Mouse (Mus musculus) forebrain, embryonic 16.5 days (tissue): Measurements from ENCODE around the gene Mitf. TPM values are rescaled to one million over a fixed set of nuclear protein-coding genes. Genes with fewer than 3 reads are reported as not detected.

Experiments used
- ATAC-seq: fragments of 200-750 bp; cut with Nextera tagmentation; 2 replicates; pipeline ENCODE4 v1.8.0; 2017; ENCODE audit warnings: mild to moderate bottlenecking, moderate library complexity
- H3K27ac ChIP-seq: fragments of 300-500 bp; sonication (generic); 2 replicates; pipeline ENCODE4 v1.5.1; 2014; ENCODE audit warnings: low read length, control low read depth
- H3K27me3 ChIP-seq: fragments of 300-500 bp; sonication (generic); replicated peaks from 2 replicates; pipeline ENCODE4 v1.6.1; 2014; ENCODE audit warnings: low read length; ENCODE audit not compliant: control insufficient read depth, insufficient read depth
- H3K36me3 ChIP-seq: fragments of 300-500 bp; sonication (generic); 2 replicates; pipeline ENCODE4 v1.6.1; 2014; ENCODE audit not compliant: control insufficient read depth, insufficient read depth
- H3K4me1 ChIP-seq: fragments of 300-500 bp; sonication (generic); replicated peaks from 2 replicates; pipeline ENCODE4 v1.6.1; 2014; ENCODE audit warnings: low read length; ENCODE audit not compliant: control insufficient read depth, insufficient read depth
- H3K4me2 ChIP-seq: fragments of 300-500 bp; sonication (generic); 2 replicates; pipeline ENCODE4 v1.6.1; 2014; ENCODE audit warnings: mild to moderate bottlenecking, low read length, control low read depth
- H3K4me3 ChIP-seq: fragments of 300-500 bp; sonication (generic); replicated peaks from 2 replicates; pipeline ENCODE4 v1.5.1; 2014; ENCODE audit warnings: mild to moderate bottlenecking, low read length, control low read depth
- H3K9ac ChIP-seq: fragments of 300-500 bp; sonication (generic); replicated peaks from 2 replicates; pipeline ENCODE4 v1.6.1; 2014; ENCODE audit warnings: low read depth, low read length, control low read depth
- H3K9me3 ChIP-seq: fragments of 300-500 bp; sonication (generic); 2 replicates; pipeline ENCODE4 v1.6.1; 2016; ENCODE audit warnings: low read length; ENCODE audit not compliant: control insufficient read depth
- WGBS: fragments of 180-500 bp; shearing (Covaris S2); extraction: QIAGEN DNeasy Blood & Tissue Kit; methylation state at CpG from one replicate; pipeline ENCODE4 v1.1.7; 2014; 5-methylcytosine and 5-hydroxymethylcytosine counted together
- polyA plus RNA-seq: library from polyadenylated mRNA; unstranded; fragments of >200 nt; fragmentation: Nextera tagmentation; extraction: Ambion mirVana; gene quantifications from 2 replicates; pipeline ENCODE4 v1.2.1, GENCODE M21; 2015

Gene Mitf
- polyA plus RNA-seq, 1 experiment from 2014 or later: 0.84 TPM

GRCm38 (mm10) chr6:97836176-97836575 is 29.3 kb downstream of the Mitf start:
- no peaks in the 10 kb centered on the region for H3K9me3 ChIP-seq
- 46% methylated on average over 7 of the region's 7 CpGs for WGBS
- peaks cover 3% of the 10 kb centered on the region; the same call in 1 of the 2 replicates for H3K4me1 ChIP-seq
- no peak overlapping the region for H3K27ac ChIP-seq
- H3K27me3 ChIP-seq: no peaks in the 10 kb centered on the region
- H3K36me3 ChIP-seq: no peaks in the 10 kb centered on the region
- no peak overlapping the region for H3K4me2 ChIP-seq
- peak; percentile 36; the same call in 1 of the 2 replicates for ATAC-seq
- no peak overlapping the region for H3K4me3 ChIP-seq
- H3K9ac ChIP-seq: no peak overlapping the region

GRCm38 (mm10) chr6:97837711-97838110 is 30.9 kb downstream of the Mitf start:
- Histone ChIP-seq H3K9ac (no peak overlapping the region), H3K27ac (no peak overlapping the region), H3K27me3 (no peaks in the 10 kb centered on the region), H3K4me2 (no peak overlapping the region), H3K4me3 (no peak overlapping the region), H3K9me3 (no peaks in the 10 kb centered on the region), H3K36me3 (no peaks in the 10 kb centered on the region), H3K4me1 (peaks cover 3% of the 10 kb centered on the region; the same call in 1 of the 2 replicates)
- no peak for ATAC-seq

- H3K9ac ChIP-seq: no peak overlapping the region
- H3K27me3 ChIP-seq: no peaks in the 10 kb centered on the region
- H3K4me3 ChIP-seq: no peak overlapping the region
- H3K9me3 ChIP-seq: no peaks in the 10 kb centered on the region
- no peak overlapping the region for H3K27ac ChIP-seq
- no peaks in the 10 kb centered on the region for H3K36me3 ChIP-seq
- no peak for ATAC-seq
- H3K4me1 ChIP-seq: peaks cover 3% of the 10 kb centered on the region; the same call in 1 of the 2 replicates
- no peak overlapping the region for H3K4me2 ChIP-seq
Observed at GRCm38 (mm10) chr6:97839568-97839967, 32.7 kb downstream of the Mitf start.

- Histone ChIP-seq H3K36me3 (no peaks in the 10 kb centered on the region), H3K4me1 (no peaks in the 10 kb centered on the region), H3K4me2 (no peak overlapping the region), H3K27me3 (no peaks in the 10 kb centered on the region), H3K4me3 (no peak overlapping the region), H3K27ac (no peak overlapping the region), H3K9ac (no peak overlapping the region), H3K9me3 (no peaks in the 10 kb centered on the region)
- no peak for ATAC-seq
- WGBS: 88% methylated on average over 3 of the region's 3 CpGs
Observed at GRCm38 (mm10) chr6:97844112-97844511, 37.3 kb downstream of the Mitf start.

GRCm38 (mm10) chr6:97848191-97848857 is 41.5 kb downstream of the Mitf start:
- H3K4me1 ChIP-seq: no peaks in the 10 kb centered on the region
- no peak for ATAC-seq
- 59% methylated on average over 9 of the region's 9 CpGs for WGBS

GRCm38 (mm10) chr6:97854236-97854635 is 47.4 kb downstream of the Mitf start:
- Histone ChIP-seq H3K4me2 (no peak overlapping the region), H3K4me3 (no peak overlapping the region), H3K36me3 (no peaks in the 10 kb centered on the region), H3K9me3 (no peaks in the 10 kb centered on the region), H3K9ac (no peak overlapping the region), H3K27me3 (no peaks in the 10 kb centered on the region), H3K27ac (no peak overlapping the region), H3K4me1 (no peaks in the 10 kb centered on the region)
- 92% methylated on average over 2 of the region's 2 CpGs for WGBS
- ATAC-seq: no peak

More at GRCm38 (mm10) chr6:97848191-97848857, 41.5 kb downstream of the Mitf start:
- Histone ChIP-seq H3K4me2 (no peak overlapping the region), H3K36me3 (no peaks in the 10 kb centered on the region), H3K9me3 (no peaks in the 10 kb centered on the region), H3K27ac (no peak overlapping the region), H3K4me3 (no peak overlapping the region), H3K9ac (no peak overlapping the region), H3K27me3 (no peaks in the 10 kb centered on the region)

- WGBS: 84% methylated on average over 8 of the region's 8 CpGs
- Histone ChIP-seq H3K36me3 (no peaks in the 10 kb centered on the region), H3K4me2 (no peak overlapping the region), H3K4me3 (no peak overlapping the region), H3K9me3 (no peaks in the 10 kb centered on the region), H3K9ac (no peak overlapping the region), H3K27me3 (no peaks in the 10 kb centered on the region), H3K4me1 (no peaks in the 10 kb centered on the region), H3K27ac (no peak overlapping the region)
- ATAC-seq: no peak
Observed at GRCm38 (mm10) chr6:97855420-97856170, 48.7 kb downstream of the Mitf start.

- H3K27ac ChIP-seq: no peak overlapping the region
- no peak for ATAC-seq
- no peak overlapping the region for H3K4me2 ChIP-seq
- H3K9ac ChIP-seq: no peak overlapping the region
- WGBS: 76% methylated on average over 8 of the region's 8 CpGs
- no peaks in the 10 kb centered on the region for H3K27me3 ChIP-seq
- no peaks in the 10 kb centered on the region for H3K9me3 ChIP-seq
- no peaks in the 10 kb centered on the region for H3K4me1 ChIP-seq
- H3K4me3 ChIP-seq: no peak overlapping the region
- no peaks in the 10 kb centered on the region for H3K36me3 ChIP-seq
Observed at GRCm38 (mm10) chr6:97856502-97856901, 49.6 kb downstream of the Mitf start.

- Histone ChIP-seq H3K4me3 (no peak overlapping the region), H3K4me1 (no peaks in the 10 kb centered on the region), H3K9ac (no peak overlapping the region), H3K27me3 (no peaks in the 10 kb centered on the region), H3K4me2 (no peak overlapping the region), H3K36me3 (no peaks in the 10 kb centered on the region), H3K27ac (no peak overlapping the region), H3K9me3 (no peaks in the 10 kb centered on the region)
- WGBS: 69% methylated on average over 3 of the region's 3 CpGs
- no peak for ATAC-seq
Observed at GRCm38 (mm10) chr6:97857690-97858089, 50.8 kb downstream of the Mitf start.
